Comparison of ENCODE assay signal across 11 mouse cellular contexts in genomic region chr16:31898546-31899326, GRCm38 (mm10). TPM values are rescaled to one million over a fixed set of nuclear protein-coding genes. Genes with fewer than 3 reads are reported as not detected.
DNase-seq lines count a peak whose midpoint lies in the region; ATAC-seq and TF ChIP-seq lines count a peak whose summit lies in the region.
"Had no signal": no experiment of that assay in that cellular context is flagged by ENCODE, and none has a peak within 500 bp of the region (broad histone marks: within the 10 kb centered on the region; RNA-seq: fewer than 3 reads in every experiment).

No protein-coding gene starts in this region.

- no peak overlapping the region for H3K9ac ChIP-seq in midbrain, embryonic 11.5 days (ENCODE audit: low read length)
- no peak overlapping the region for H3K9ac ChIP-seq in hindbrain, postnatal 0 days (replicated peaks; ENCODE audit: low read length)

- no peaks in the 10 kb centered on the region for H3K36me3 ChIP-seq in midbrain, embryonic 11.5 days (ENCODE audit: control insufficient read depth, insufficient read depth, low read length)
- H3K36me3 ChIP-seq in midbrain, embryonic 10.5 days, result no peaks in the 10 kb centered on the region
- H3K36me3 ChIP-seq in hindbrain, postnatal 0 days (ENCODE audit: insufficient read depth, low read length), result no peaks in the 10 kb centered on the region

- intact Hi-C loops in left cerebral cortex, postnatal 4 days (cut with DNase I), result no loop called here

- peak; percentile 78 for DNase-seq in midbrain, embryonic 11.5 days (ENCODE audit: low spot score, missing footprints)
- no peak for DNase-seq in midbrain, embryonic 10.5 days (ENCODE audit: low spot score)
- DNase-seq in hindbrain, postnatal 0 days (ENCODE audit: low spot score), result peak; percentile 86
- peak; percentile 80 for DNase-seq in left cerebral cortex, postnatal 4 days
- DNase-seq in right cerebral cortex, postnatal 25 days, result peak; percentile 87
- DNase-seq in kidney, postnatal 4 days, result no peak
- no peak for DNase-seq in embryo, embryonic 11 days
- no peak for DNase-seq in urinary bladder, postnatal 14 days (ENCODE audit: low spot score)

- H3K4me2 ChIP-seq in midbrain, embryonic 11.5 days, result no peak overlapping the region
- H3K4me2 ChIP-seq in hindbrain, postnatal 0 days (ENCODE audit: low read depth, low read length), result no peak overlapping the region; the same call in 1 of the 2 replicates

- no peak; the same call in 1 of the 2 replicates for ATAC-seq in midbrain, embryonic 11.5 days (ENCODE audit: low FRiP score)
- peak; percentile 82 for ATAC-seq in hindbrain, postnatal 0 days

- WGBS in midbrain, embryonic 11.5 days, result 82% methylated on average over 18 of the region's 18 CpGs
- 84% methylated on average over 18 of the region's 18 CpGs for WGBS in midbrain, embryonic 10.5 days
- WGBS in hindbrain, postnatal 0 days, result 45% methylated on average over 18 of the region's 18 CpGs

- peaks cover 4% of the 10 kb centered on the region; the same call in 1 of the 2 replicates for H3K9me3 ChIP-seq in midbrain, embryonic 11.5 days (ENCODE audit: control insufficient read depth, low read length)
- H3K9me3 ChIP-seq in midbrain, embryonic 10.5 days (replicated peaks), result peaks cover 8% of the 10 kb centered on the region; the same call in 1 of the 2 replicates
- no peaks in the 10 kb centered on the region for H3K9me3 ChIP-seq in hindbrain, postnatal 0 days (ENCODE audit: low read length)

- H3K27ac ChIP-seq in midbrain, embryonic 11.5 days (ENCODE audit: low read depth, low read length), result no peak overlapping the region
- H3K27ac ChIP-seq in midbrain, embryonic 10.5 days (replicated peaks), result no peak overlapping the region
- H3K27ac ChIP-seq in hindbrain, postnatal 0 days, result peak overlapping the region; percentile 79

- no peaks in the 10 kb centered on the region for H3K27me3 ChIP-seq in midbrain, embryonic 11.5 days (ENCODE audit: control insufficient read depth, insufficient read depth, low read length)
- peaks cover 17% of the 10 kb centered on the region; the same call in 1 of the 2 replicates for H3K27me3 ChIP-seq in midbrain, embryonic 10.5 days (ENCODE audit: low read depth, poor library complexity, severe bottlenecking)
- H3K27me3 ChIP-seq in hindbrain, postnatal 0 days (ENCODE audit: insufficient read depth, low read length), result no peaks in the 10 kb centered on the region

- H3K4me3 ChIP-seq in midbrain, embryonic 11.5 days (ENCODE audit: low read depth, low read length), result no peak overlapping the region
- H3K4me3 ChIP-seq in midbrain, embryonic 10.5 days, result no peak overlapping the region
- H3K4me3 ChIP-seq in hindbrain, postnatal 0 days (ENCODE audit: low read length), result no peak overlapping the region
- H3K4me3 ChIP-seq: myocyte had no signal

- peaks cover 7% of the 10 kb centered on the region; the same call in 1 of the 2 replicates for H3K4me1 ChIP-seq in midbrain, embryonic 11.5 days (ENCODE audit: control insufficient read depth, insufficient read depth, low read length)
- H3K4me1 ChIP-seq in midbrain, embryonic 10.5 days, result peaks cover 16% of the 10 kb centered on the region
- peaks cover 18% of the 10 kb centered on the region; the same call in 1 of the 2 replicates for H3K4me1 ChIP-seq in hindbrain, postnatal 0 days (ENCODE audit: insufficient read depth, low read length)

- no peak for TF ChIP-seq CTCF in hindbrain, postnatal 0 days (IDR thresholded peaks at IDR 0.05; ENCODE audit: low read depth)

RNA-seq across cellular contexts. Expression of gene Meltf, which starts 20.1 kb away (rescaled TPM):
- polyA plus RNA-seq in midbrain, embryonic 11.5 days (2014; fragmentation: Nextera tagmentation; extraction: Ambion mirVana), result 0.10 TPM in 1 of 2 replicates, not detected in the other
- polyA plus RNA-seq in midbrain, embryonic 10.5 days (2016; fragmentation: Nextera tagmentation; extraction: Ambion mirVana), result 0.10 TPM in 1 of 2 replicates, not detected in the other
- 0.14 and 0.16 TPM in 2 replicates for total RNA-seq in hindbrain, postnatal 0 days (2014; rRNA removed)
- polyA plus RNA-seq in hindbrain, postnatal 0 days (2015; fragmentation: Nextera tagmentation; extraction: Ambion mirVana), result 0.18 and 0.41 TPM in 2 replicates
- total RNA-seq in left cerebral cortex, postnatal 4 days (2021), result under 1 TPM; 0.30 to 0.56 TPM
- total RNA-seq: hematopoietic stem cell, adult 5-6 weeks had no signal
- polyA plus RNA-seq: embryonic facial prominence, embryonic 11.5 days; myocyte had no signal

RNA-seq across cellular contexts. Expression of gene Pigz, which starts 34.9 kb away (rescaled TPM):
- 1.4 TPM in 2 replicates for polyA plus RNA-seq in midbrain, embryonic 11.5 days (2014; fragmentation: Nextera tagmentation; extraction: Ambion mirVana)
- 1.4 and 1.8 TPM in 2 replicates for polyA plus RNA-seq in midbrain, embryonic 10.5 days (2016; fragmentation: Nextera tagmentation; extraction: Ambion mirVana)
- 6.1 and 16.9 TPM in 2 replicates for total RNA-seq in hindbrain, postnatal 0 days (2014; rRNA removed)
- polyA plus RNA-seq in hindbrain, postnatal 0 days (2015; fragmentation: Nextera tagmentation; extraction: Ambion mirVana), result 5.2 and 5.5 TPM in 2 replicates
- 10 to 100 TPM in 1 of 2 experiments, 1 to 10 TPM in 1; 8.9 to 10.4 TPM for total RNA-seq in left cerebral cortex, postnatal 4 days (2021)
- total RNA-seq: hematopoietic stem cell, adult 5-6 weeks had no signal

RNA-seq across cellular contexts. Expression of gene 0610012G03Rik, which starts 49.6 kb away (rescaled TPM):
- polyA plus RNA-seq in midbrain, embryonic 11.5 days (2014; fragmentation: Nextera tagmentation; extraction: Ambion mirVana), result 86.0 and 93.2 TPM in 2 replicates
- polyA plus RNA-seq in midbrain, embryonic 10.5 days (2016; fragmentation: Nextera tagmentation; extraction: Ambion mirVana), result 92.8 TPM in 2 replicates
- total RNA-seq in hindbrain, postnatal 0 days (2014; rRNA removed), result 111 and 117 TPM in 2 replicates
- polyA plus RNA-seq in hindbrain, postnatal 0 days (2015; fragmentation: Nextera tagmentation; extraction: Ambion mirVana), result 142 and 144 TPM in 2 replicates
- total RNA-seq in left cerebral cortex, postnatal 4 days (2021), result 10 to 100 TPM; 51.0 to 51.6 TPM

RNA-seq across cellular contexts. Expression of gene Ncbp2, which starts 49.6 kb away (rescaled TPM):
- 165 and 173 TPM in 2 replicates for polyA plus RNA-seq in midbrain, embryonic 11.5 days (2014; fragmentation: Nextera tagmentation; extraction: Ambion mirVana)
- polyA plus RNA-seq in midbrain, embryonic 10.5 days (2016; fragmentation: Nextera tagmentation; extraction: Ambion mirVana), result 141 and 147 TPM in 2 replicates
- total RNA-seq in hindbrain, postnatal 0 days (2014; rRNA removed), result 18.0 and 19.9 TPM in 2 replicates
- polyA plus RNA-seq in hindbrain, postnatal 0 days (2015; fragmentation: Nextera tagmentation; extraction: Ambion mirVana), result 63.7 and 64.9 TPM in 2 replicates
- total RNA-seq in left cerebral cortex, postnatal 4 days (2021), result 10 to 100 TPM; 51.6 to 54.4 TPM

Comparison
In these comparisons a context has a peak if more than half of its experiments do, and no peak if none do; other contexts are left out.
1. DNase-seq: peak in midbrain, embryonic 11.5 days (single experiment), hindbrain, postnatal 0 days (single experiment), left cerebral cortex, postnatal 4 days (single experiment) and right cerebral cortex, postnatal 25 days (single experiment); none in midbrain, embryonic 10.5 days (single experiment), kidney, postnatal 4 days (0 of 2), embryo, embryonic 11 days (single experiment) and urinary bladder, postnatal 14 days (single experiment).